Mouse (Mus musculus) hindbrain, embryonic 16.5 days (tissue): ENCODE measurements around the gene P2rx3. TPM values are rescaled to one million over a fixed set of nuclear protein-coding genes. Genes with fewer than 3 reads are reported as not detected.

Experiments used
- ATAC-seq: fragments of 200-750 bp; cut with Nextera tagmentation; 2 replicates; pipeline ENCODE4 v1.8.0; 2017; ENCODE audit warnings: moderate TSS enrichment, moderate library complexity
- H3K27ac ChIP-seq: fragments of 300-500 bp; sonication (generic); 2 replicates; pipeline ENCODE4 v1.5.1; 2014; ENCODE audit warnings: low read depth, mild to moderate bottlenecking, control low read depth, low read length, moderate library complexity
- H3K27me3 ChIP-seq: fragments of 300-500 bp; sonication (generic); replicated peaks from 2 replicates; pipeline ENCODE4 v1.6.1; 2014; ENCODE audit warnings: low read length; ENCODE audit not compliant: control insufficient read depth, insufficient read depth
- H3K36me3 ChIP-seq: fragments of 300-500 bp; sonication (generic); 2 replicates; pipeline ENCODE4 v1.6.1; 2014; ENCODE audit warnings: mild to moderate bottlenecking, low read length, moderate library complexity, mixed read lengths; ENCODE audit not compliant: control insufficient read depth, insufficient read depth
- H3K4me1 ChIP-seq: fragments of 300-500 bp; sonication (generic); 2 replicates; pipeline ENCODE4 v1.6.1; 2014; ENCODE audit warnings: low read depth, low read length; ENCODE audit not compliant: control insufficient read depth, insufficient read depth
- H3K4me2 ChIP-seq: fragments of 300-500 bp; sonication (generic); 2 replicates; pipeline ENCODE4 v1.6.1; 2014; ENCODE audit warnings: mild to moderate bottlenecking, low read length, control low read depth, moderate library complexity
- H3K4me3 ChIP-seq: fragments of 300-500 bp; sonication (generic); 2 replicates; pipeline ENCODE4 v1.5.1; 2014; ENCODE audit warnings: mild to moderate bottlenecking, low read length, control low read depth, moderate library complexity
- H3K9ac ChIP-seq: fragments of 300-500 bp; sonication (generic); 2 replicates; pipeline ENCODE4 v1.6.1; 2014; ENCODE audit warnings: low read depth, mild to moderate bottlenecking, control low read depth, low read length, moderate library complexity
- H3K9me3 ChIP-seq: fragments of 300-500 bp; sonication (generic); 2 replicates; pipeline ENCODE4 v1.6.1; 2014; ENCODE audit warnings: mild to moderate bottlenecking, low read length, moderate library complexity; ENCODE audit not compliant: control insufficient read depth
- WGBS: fragments of 180-500 bp; shearing (Covaris S2); extraction: QIAGEN DNeasy Blood & Tissue Kit; methylation state at CpG from one replicate; pipeline ENCODE4 v1.1.7; 2014; 5-methylcytosine and 5-hydroxymethylcytosine counted together
- polyA plus RNA-seq: library from polyadenylated mRNA; unstranded; fragments of >200 nt; fragmentation: Nextera tagmentation; extraction: Ambion mirVana; gene quantifications from 2 replicates; pipeline ENCODE4 v1.2.1, GENCODE M21; 2015

Gene P2rx3
- polyA plus RNA-seq, 1 experiment from 2014 or later = 8.0 TPM

- Histone ChIP-seq H3K36me3 (peaks cover 40% of the 10 kb centered on the region), H3K9me3 (no peaks in the 10 kb centered on the region), H3K4me3 (peak within 1 kb of the TSS; percentile 87), H3K27ac (peak within 1 kb of the TSS; percentile 93), H3K9ac (peak within 1 kb of the TSS; percentile 89), H3K27me3 (no peaks in the 10 kb centered on the region), H3K4me1 (peaks cover 34% of the 10 kb centered on the region), H3K4me2 (peak within 1 kb of the TSS; percentile 66)
- peak; percentile 90 for ATAC-seq
- under 1% methylated on average over 41 of the region's 42 CpGs for WGBS
Measured at GRCm38 (mm10) chr2:85047596-85048167, 10.4 kb upstream of the P2rx3 start, which contains the start of gene Tnks1bp1. TSS of gene Tnks1bp1 (plus strand) at chr2:85048022.

DNA sequence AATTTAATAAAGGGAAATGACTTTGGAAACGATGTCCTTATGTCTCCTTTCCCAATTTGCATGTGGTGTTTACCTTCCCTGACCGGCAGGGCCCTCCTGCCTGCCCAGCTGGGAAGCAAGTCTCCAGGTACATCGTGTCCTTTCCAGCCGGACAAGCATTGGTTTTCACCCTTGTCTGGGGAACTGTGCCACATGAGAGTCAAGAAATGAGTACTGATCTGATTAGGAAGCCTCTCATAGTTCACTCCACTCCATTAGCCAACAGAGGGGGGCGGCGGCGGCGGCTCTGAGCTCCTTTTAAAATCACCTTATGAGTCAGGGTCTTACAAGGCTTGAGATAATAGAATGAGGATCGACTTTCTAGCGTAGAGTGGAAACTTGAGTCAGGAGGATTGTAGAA is 9.8 kb upstream of the P2rx3 start:
- 56% methylated on average over 10 of the region's 10 CpGs for WGBS
- peak overlapping the region; percentile 89 for H3K9ac ChIP-seq

GRCm38 (mm10) chr2:85046222-85046621 is 9.0 kb upstream of the P2rx3 start:
- Histone ChIP-seq H3K9me3 (no peaks in the 10 kb centered on the region), H3K4me2 (no peak overlapping the region), H3K36me3 (peaks cover 47% of the 10 kb centered on the region), H3K4me1 (peaks cover 34% of the 10 kb centered on the region), H3K4me3 (no peak overlapping the region), H3K9ac (no peak overlapping the region), H3K27ac (no peak overlapping the region), H3K27me3 (no peaks in the 10 kb centered on the region)
- WGBS = 80% methylated on average over 8 of the region's 8 CpGs
- ATAC-seq = no peak

More for the DNA sequence above, 9.8 kb upstream of the P2rx3 start:
- peaks cover 43% of the 10 kb centered on the region for H3K36me3 ChIP-seq
- peaks cover 34% of the 10 kb centered on the region for H3K4me1 ChIP-seq
- peak overlapping the region; percentile 66 for H3K4me2 ChIP-seq
- no peaks in the 10 kb centered on the region for H3K9me3 ChIP-seq
- no peaks in the 10 kb centered on the region for H3K27me3 ChIP-seq
- H3K27ac ChIP-seq = peak overlapping the region; percentile 1; the same call in 1 of the 2 replicates
- no peak for ATAC-seq
- peak overlapping the region; percentile 87 for H3K4me3 ChIP-seq

DNA sequence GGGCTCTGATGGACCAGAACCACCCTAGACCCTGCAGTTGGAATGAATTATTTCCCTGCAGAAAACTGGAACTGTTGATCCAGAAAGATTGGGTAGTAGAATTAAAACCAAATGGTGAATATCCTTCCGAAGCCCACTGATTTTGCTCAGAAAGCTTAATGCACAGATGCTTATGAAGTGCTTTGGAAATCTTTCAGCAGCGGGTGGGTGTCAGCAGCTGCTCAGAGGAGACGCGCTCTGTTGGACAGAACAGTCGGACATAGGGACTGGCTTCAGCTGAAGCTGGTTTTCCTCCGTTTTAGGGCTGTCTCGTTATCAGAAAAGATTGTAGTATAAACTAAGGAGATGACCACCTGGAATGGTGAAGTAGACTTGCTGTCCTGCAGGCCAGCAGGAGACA is 6.4 kb upstream of the P2rx3 start:
- Histone ChIP-seq H3K9ac (no peak overlapping the region), H3K27me3 (no peaks in the 10 kb centered on the region), H3K27ac (no peak overlapping the region), H3K4me3 (no peak overlapping the region), H3K36me3 (peaks cover 60% of the 10 kb centered on the region), H3K4me2 (no peak overlapping the region), H3K9me3 (no peaks in the 10 kb centered on the region), H3K4me1 (peaks cover 10% of the 10 kb centered on the region)
- 96% methylated on average over 7 of the region's 7 CpGs for WGBS
- ATAC-seq = no peak

- Histone ChIP-seq H3K4me1 (peaks cover 17% of the 10 kb centered on the region), H3K27ac (no peak overlapping the region), H3K4me2 (peak overlapping the region; percentile 94), H3K27me3 (no peaks in the 10 kb centered on the region), H3K9me3 (no peaks in the 10 kb centered on the region), H3K4me3 (peak overlapping the region; percentile 84), H3K36me3 (peaks cover 33% of the 10 kb centered on the region), H3K9ac (peak overlapping the region; percentile 96)
- 78% methylated on average over 13 of the region's 13 CpGs for WGBS
- no peak for ATAC-seq
Measured at GRCm38 (mm10) chr2:85038336-85038735, 1.1 kb upstream of the P2rx3 start.

DNA sequence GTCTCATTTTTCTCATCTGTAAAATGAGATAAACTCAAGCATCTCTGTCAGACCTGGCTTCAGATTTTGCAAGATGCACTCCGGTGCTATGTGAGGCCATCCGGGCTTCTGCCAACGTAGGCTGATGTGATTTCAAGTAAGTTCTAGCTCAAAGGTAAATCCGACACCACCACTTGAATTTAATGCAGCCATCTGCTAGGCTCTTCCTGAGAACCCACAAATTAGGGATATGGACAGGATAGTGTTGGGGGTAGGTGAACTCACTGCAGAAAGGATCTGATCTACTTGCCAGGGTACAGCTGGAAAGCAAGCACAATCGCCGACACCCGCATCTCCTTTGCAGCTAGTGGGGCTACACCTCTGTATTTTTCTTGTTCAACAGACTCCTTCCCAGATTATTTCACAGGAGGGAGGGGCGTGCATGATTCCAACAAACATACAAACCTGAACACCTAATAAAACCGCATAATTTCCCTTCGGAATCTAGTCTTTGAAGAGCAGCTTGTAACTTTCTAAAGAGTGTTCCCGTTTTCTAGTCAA is 685 bp downstream of the P2rx3 start:
- WGBS = 10% methylated on average over 11 of the region's 11 CpGs
- peak; percentile 46 for ATAC-seq

GRCm38 (mm10) chr2:85034169-85034568 is 3.1 kb downstream of the P2rx3 start:
- H3K27me3 ChIP-seq = no peaks in the 10 kb centered on the region
- H3K4me3 ChIP-seq = no peak overlapping the region

More for the DNA sequence above, 685 bp downstream of the P2rx3 start:
- H3K4me1 ChIP-seq = peaks cover 17% of the 10 kb centered on the region
- peaks cover 17% of the 10 kb centered on the region for H3K36me3 ChIP-seq
- H3K9ac ChIP-seq = peak overlapping the region; percentile 65
- H3K9me3 ChIP-seq = no peaks in the 10 kb centered on the region
- H3K27ac ChIP-seq = peak overlapping the region; percentile 85
- H3K4me3 ChIP-seq = peak overlapping the region; percentile 84
- H3K27me3 ChIP-seq = no peaks in the 10 kb centered on the region
- H3K4me2 ChIP-seq = peak overlapping the region; percentile 95

DNA sequence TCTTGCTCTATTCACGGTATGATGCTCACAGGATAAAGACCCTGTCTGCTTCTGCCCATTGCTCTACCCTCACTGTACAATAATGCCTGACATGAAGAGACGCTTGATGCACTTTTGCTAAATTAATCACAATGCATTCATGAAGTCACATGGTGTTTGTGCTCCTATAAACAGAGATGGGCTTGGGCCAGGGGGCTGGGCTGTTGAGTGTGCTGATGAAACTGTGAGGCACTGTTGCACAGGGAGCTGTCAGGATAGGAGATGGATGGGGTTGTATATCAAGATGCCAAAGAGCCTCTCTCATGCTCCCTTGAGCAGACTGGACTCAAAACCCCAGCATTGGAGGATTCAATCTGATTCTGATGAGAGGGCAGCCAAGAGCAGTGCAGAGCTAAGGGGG is 4.1 kb downstream of the P2rx3 start:
- Histone ChIP-seq H3K9me3 (no peaks in the 10 kb centered on the region), H3K36me3 (no peaks in the 10 kb centered on the region), H3K27me3 (no peaks in the 10 kb centered on the region), H3K9ac (no peak overlapping the region), H3K27ac (no peak overlapping the region), H3K4me3 (no peak overlapping the region), H3K4me2 (no peak overlapping the region), H3K4me1 (peaks cover 11% of the 10 kb centered on the region)
- ATAC-seq = no peak
- 86% methylated on average over 2 of the region's 2 CpGs for WGBS

More at GRCm38 (mm10) chr2:85034169-85034568, 3.1 kb downstream of the P2rx3 start:
- Histone ChIP-seq H3K9me3 (no peaks in the 10 kb centered on the region), H3K9ac (no peak overlapping the region), H3K4me1 (peaks cover 17% of the 10 kb centered on the region), H3K27ac (no peak overlapping the region), H3K36me3 (no peaks in the 10 kb centered on the region), H3K4me2 (no peak overlapping the region)
- ATAC-seq = no peak
- 85% methylated on average over 7 of the region's 7 CpGs for WGBS

DNA sequence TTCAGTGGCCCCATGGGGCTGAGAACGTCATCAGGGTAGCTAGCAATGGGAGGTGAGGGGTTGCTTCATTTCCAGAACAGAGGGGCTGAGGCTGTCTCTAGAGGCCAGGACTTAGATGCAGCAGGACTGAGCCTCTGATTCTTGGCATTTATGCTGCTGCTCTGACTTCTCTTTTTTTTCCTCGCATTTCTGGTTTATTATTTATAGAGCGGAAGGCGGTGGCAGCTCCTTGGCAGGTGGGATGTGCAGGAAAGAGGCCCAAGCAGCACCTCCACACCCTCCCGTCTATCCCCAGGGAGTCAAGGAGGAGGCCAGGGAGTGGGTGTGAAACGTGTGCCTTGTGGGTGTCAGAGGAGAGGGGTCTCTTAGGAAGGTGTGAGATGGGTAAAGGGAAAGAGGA is 6.3 kb downstream of the P2rx3 start:
- Histone ChIP-seq H3K36me3 (no peaks in the 10 kb centered on the region), H3K27me3 (no peaks in the 10 kb centered on the region), H3K4me2 (no peak overlapping the region), H3K9ac (no peak overlapping the region), H3K4me3 (no peak overlapping the region), H3K27ac (no peak overlapping the region), H3K9me3 (no peaks in the 10 kb centered on the region), H3K4me1 (no peaks in the 10 kb centered on the region)
- no peak for ATAC-seq
- 66% methylated on average over 6 of the region's 6 CpGs for WGBS
